Comparison of ENCODE assay signal across 15 mouse cellular contexts in the genomic region with DNA sequence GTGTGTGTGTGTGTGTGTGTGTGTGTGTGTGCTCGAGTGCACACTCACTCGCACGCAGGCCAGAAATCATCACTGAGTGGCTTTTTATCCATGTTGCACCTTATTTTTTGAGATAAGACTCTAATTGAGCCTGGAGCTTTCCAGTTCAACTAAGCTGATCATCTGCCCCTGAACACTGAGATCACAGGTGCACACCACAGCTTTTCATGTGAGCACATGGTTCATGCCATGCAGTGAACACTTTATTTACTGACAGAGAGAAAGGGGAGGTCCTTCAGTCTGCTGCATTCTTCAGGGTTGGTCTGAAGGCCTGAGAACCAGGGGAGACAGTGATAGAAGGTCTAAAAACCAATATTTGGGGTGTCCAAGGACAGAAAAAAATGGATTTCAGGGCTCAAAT.
"Had no signal": no experiment of that assay in that cellular context is flagged by ENCODE, and none has a peak within 500 bp of the region (broad histone marks: within the 10 kb centered on the region; RNA-seq: fewer than 3 reads in every experiment).

No protein-coding gene starts in this region.

- H3K4me3 ChIP-seq: limb, embryonic 15.5 days; liver, embryonic 12.5 days; megakaryocyte, embryonic 14.5 days; midbrain, embryonic 15.5 days; neural tube, embryonic 13.5 days; stomach, embryonic 15.5 days had no signal

- H3K4me1 ChIP-seq: midbrain, embryonic 15.5 days; neural tube, embryonic 13.5 days; stomach, embryonic 15.5 days had no signal

- H3K27me3 ChIP-seq: limb, embryonic 15.5 days; liver, embryonic 12.5 days; megakaryocyte, embryonic 14.5 days; midbrain, embryonic 15.5 days; neural tube, embryonic 13.5 days; stomach, embryonic 15.5 days had no signal

- H3K27ac ChIP-seq: kidney, postnatal 0 days; limb, embryonic 15.5 days; liver, embryonic 12.5 days; macrophage; midbrain, embryonic 15.5 days; neural tube, embryonic 13.5 days; stomach, embryonic 15.5 days had no signal

- H3K4me2 ChIP-seq: limb, embryonic 15.5 days; liver, embryonic 12.5 days; lung, embryonic 14.5 days; midbrain, embryonic 11.5 days; midbrain, embryonic 15.5 days; neural tube, embryonic 13.5 days; stomach, embryonic 15.5 days had no signal

- H3K9ac ChIP-seq: limb, embryonic 15.5 days; liver, embryonic 12.5 days; lung, embryonic 14.5 days; midbrain, embryonic 15.5 days; neural tube, embryonic 13.5 days; stomach, embryonic 15.5 days had no signal

- H3K36me3 ChIP-seq: limb, embryonic 15.5 days; liver, embryonic 12.5 days; midbrain, embryonic 15.5 days; neural tube, embryonic 13.5 days; stomach, embryonic 15.5 days had no signal

- ATAC-seq: liver, embryonic 12.5 days; midbrain, embryonic 15.5 days had no signal

- DNase-seq: kidney, adult 11 months; kidney, adult 9 months; kidney, postnatal 36 days; lung, embryonic 14.5 days; lung, postnatal 10 days; right cerebral cortex, postnatal 14 days had no signal

- H3K9me3 ChIP-seq: limb, embryonic 15.5 days; liver, embryonic 12.5 days; megakaryocyte, embryonic 14.5 days; midbrain, embryonic 15.5 days; neural tube, embryonic 13.5 days; stomach, embryonic 15.5 days had no signal
